Mouse (Mus musculus): Measurements from ENCODE around the gene Mettl14.
A peak's percentile ranks its signal among the peaks of the same experiment; 100 is the strongest.
"Not testable (repeated sequence)": the region's sequence is repeated elsewhere in the genome, so short reads cannot be mapped to it uniquely, and the experiment has no call there.

Mettl14 gene

DNA sequence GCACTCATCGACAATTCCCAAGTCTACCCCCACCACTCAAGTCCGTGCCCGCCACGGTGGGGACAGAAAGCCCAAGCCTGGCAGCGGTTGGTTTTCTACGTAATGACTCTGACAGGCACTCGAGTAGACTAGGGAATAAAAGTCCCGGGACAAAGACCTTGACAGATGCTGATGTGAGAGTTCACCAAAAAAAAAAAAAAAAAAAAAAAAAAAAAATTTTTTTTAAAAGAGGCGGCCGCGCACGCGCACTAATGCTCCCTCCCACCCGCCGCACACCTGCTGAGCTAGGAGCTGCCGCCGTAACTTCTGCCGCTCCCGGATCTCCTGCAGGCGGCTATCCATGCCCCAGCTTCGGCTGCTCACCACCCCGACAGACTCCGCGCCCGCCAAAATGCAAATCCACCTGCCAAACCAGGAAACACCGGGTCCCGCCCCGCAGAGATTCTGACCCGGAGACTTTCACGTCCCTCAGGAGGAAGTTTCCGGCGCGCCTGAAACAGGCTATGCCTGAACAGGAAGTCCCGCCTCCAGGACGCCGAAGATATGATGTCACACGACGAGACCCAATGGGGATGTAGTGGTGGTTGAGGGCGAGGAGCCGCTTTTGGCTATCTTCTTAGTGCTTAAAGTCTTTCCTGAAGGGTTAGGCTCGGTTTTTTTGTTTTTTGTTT is at the start of gene Mettl14:
Gene Mettl14, minus strand, starts transcription at position 623 of the 671 bp plus-strand sequence.
- DNase-seq (ENCODE audit: low spot score): peak; percentile 99

DNA sequence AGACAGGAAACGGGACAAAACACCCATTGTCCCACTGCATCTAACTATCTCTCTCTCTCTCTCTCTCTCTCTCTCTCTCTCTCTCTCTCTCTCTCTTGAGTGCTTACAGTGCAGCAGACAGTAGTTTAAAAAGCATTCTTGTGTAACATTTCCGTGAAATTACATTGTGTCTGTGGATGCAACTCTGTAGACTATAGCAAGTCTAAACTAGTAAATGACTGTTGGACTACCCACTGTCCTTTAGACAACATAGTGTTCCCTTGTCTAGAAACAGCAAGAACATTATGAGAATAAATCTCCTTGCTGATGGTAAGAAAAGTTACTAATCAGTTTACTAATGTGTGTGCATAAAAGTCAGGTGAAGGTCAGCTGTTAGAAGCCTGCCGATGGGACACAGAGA is 47.5 kb upstream of the Mettl14 start:
- no peak for DNase-seq (ENCODE audit: low spot score)

DNA sequence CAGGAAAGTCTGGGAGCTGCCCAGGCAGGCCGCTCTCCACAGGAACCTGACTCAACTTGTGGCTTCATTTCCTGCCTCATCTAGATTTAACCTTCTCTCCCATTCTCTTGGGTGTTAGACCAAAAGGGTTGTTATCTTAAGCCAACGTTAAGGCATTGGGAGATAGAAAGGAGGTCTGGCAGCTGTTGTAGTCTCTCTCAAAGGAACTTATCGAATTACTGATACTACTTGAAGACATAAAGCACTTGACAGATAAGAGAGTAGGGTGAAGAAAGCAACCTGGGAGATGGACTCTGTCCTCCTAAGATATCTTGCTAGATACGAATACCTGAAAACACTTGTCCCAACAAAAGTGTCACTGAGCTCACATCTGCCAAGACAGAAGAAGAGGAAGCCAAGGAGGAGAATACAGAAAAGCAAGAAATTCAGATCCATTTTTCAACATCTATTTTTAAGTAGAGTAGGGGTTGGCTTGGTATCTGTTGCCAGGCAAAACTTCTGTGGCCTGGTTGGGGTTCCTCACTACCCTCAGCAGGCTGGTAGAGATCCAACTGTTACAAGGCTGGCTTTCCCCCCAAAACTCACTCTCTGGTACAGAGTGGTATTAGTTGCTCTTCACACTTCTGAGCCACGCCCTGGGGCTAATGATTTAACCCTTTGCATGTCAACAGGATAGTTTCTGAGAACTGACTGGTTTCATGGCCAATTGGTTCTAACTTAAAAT is 46.2 kb upstream of the Mettl14 start:
- DNase-seq (ENCODE audit: low spot score): no peak

DNA sequence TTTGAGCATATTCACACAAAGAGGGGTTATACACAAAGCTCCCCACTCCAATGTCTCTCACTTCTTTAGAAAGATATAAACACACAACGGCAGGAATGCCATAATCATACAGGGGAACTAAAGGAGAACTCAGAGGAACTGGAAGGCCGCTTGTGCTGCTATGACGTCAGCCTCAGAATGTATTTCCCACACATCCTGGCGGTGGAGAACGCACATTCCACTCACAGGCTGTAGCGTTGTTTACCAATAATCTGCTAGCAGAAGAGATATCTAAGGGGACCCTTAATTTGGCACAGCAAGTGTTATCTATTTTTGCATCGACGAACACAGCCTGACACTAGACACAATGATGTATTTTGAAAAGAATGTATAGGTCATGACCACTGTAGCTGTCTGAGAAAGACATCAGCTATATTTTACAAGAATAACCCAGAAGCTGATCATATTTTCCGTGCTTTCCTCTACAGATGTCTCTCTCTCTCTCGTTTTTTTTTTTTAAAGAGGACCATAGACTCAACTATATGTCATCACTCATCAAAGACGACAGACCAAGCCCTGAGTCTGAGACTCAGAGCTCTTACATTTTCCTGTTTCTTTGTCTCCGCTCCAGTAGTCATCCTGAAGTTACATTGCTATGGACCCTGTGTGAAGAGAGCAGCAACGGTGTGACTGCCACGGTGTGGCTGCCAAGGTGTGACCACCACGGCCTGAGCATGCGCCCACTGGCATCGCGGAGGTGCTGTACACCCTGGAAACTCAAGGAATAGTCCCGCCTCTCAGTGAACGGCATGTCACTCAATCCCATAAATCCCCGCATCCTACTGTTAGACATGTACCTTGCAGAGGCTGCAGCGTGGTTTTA is 43.9 kb upstream of the Mettl14 start:
- DNase-seq (ENCODE audit: low spot score): no peak

DNA sequence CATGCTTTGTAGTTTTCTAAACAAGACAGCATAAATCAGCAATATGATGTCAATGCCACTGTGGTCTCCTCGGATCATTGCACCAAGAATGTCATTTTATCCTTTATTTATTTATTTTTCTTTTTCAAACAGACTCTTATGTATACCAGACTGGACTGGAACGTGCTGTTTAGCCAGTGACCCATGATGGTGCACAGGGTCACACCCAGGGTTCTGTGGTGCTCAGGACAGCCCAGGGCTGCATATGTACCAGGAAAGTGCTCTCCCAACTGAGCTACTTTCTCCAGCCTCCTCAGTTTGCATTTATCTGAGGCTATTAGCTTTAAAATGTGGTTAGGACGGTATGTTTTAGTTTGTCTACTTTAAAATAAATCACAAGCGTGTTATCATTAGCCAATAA is 42.1 kb upstream of the Mettl14 start:
- DNase-seq (ENCODE audit: low spot score): no peak

DNA sequence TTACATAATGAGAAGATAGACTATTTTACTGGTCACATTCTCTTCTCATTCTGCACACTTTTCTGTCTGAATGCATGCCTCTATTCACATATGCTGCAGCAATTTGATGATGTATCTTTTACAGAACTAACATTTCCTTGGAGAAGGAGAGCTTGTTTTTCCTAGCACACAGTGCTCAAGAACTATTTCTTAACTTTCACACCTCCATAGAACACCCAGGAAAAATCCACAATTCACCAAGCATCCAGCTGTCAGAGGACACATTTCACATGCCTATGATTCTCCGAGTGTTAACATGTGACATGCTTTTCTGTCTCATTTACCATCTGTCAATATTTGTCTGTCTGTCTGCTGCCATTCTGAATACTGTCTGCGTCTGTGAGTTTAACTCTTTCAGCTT is 39.7 kb upstream of the Mettl14 start:
- no peak for DNase-seq (ENCODE audit: low spot score)

DNA sequence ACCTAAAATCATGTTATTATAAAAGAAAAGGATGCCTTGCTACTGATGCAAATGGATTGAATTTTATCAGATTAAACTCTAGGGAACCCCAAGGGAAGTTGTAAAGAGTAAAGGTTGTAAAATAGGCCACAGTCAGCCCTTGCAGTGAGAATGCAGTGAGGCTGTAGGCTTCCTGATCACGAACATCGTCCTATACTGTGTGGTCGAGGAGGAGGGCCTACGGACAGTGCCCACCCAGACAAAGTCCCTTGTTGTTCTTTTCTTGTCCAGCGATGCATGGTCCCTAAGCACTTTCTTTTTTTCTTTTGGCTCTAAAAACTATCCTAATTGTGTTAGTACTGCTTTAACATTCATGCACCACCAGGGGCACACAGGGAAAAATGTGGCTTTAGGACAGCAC is 27.3 kb upstream of the Mettl14 start:
- DNase-seq (ENCODE audit: low spot score): no peak

DNA sequence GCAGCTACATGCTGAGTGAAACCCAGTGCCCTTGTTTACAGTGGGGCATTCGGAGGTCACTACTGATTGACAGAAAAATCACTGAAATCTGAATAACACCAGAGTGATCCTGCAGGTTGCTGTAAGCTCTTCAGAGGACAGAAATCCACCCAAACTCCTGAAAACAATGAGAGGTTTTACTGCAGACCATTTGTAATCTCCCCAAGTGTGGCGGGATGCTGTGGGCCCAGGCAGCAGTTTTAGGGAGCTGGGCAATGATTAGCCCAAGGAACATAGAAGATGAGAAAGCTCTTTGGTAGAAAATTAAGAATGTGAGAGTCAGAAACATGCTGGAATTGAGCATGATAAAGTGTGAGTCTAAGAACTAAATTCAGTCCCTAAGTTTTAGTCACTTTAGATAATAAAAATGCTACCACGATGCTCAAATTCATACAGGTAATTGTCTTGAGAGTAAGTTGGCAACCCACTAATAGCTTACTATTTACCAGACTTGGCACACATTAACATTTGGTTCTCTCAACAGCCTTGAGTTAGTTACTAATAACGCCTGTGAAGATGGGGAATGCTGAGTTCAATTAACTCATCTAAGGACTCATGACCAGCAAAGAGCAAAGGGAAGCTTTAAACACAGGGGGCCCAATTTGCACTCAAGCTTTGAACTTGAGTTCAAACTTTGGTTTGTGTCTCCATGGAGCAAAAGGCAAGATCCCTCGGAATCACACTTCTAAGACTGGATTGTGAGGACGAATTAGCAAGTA is 26.1 kb upstream of the Mettl14 start:
- DNase-seq (ENCODE audit: low spot score): no peak

DNA sequence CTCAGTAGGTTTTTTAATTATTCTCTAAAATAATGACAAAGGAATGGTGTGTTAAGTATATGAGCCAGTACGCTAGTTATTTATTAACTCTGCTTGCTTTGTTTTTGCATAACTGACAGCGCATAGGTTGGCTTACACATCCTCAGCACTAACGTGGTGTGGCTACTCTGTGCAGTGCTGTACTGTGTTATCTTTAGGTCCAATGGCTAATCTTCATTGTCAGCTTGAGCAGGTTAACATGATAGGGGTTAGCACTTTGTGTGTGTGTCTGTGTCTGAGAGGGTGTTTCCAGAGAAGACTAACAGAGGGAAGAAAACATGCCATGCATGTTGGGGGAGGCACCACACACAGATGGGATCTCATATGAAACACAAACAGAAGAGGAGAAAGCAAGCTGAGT is 19.0 kb upstream of the Mettl14 start:
- no peak for DNase-seq (ENCODE audit: low spot score)

DNA sequence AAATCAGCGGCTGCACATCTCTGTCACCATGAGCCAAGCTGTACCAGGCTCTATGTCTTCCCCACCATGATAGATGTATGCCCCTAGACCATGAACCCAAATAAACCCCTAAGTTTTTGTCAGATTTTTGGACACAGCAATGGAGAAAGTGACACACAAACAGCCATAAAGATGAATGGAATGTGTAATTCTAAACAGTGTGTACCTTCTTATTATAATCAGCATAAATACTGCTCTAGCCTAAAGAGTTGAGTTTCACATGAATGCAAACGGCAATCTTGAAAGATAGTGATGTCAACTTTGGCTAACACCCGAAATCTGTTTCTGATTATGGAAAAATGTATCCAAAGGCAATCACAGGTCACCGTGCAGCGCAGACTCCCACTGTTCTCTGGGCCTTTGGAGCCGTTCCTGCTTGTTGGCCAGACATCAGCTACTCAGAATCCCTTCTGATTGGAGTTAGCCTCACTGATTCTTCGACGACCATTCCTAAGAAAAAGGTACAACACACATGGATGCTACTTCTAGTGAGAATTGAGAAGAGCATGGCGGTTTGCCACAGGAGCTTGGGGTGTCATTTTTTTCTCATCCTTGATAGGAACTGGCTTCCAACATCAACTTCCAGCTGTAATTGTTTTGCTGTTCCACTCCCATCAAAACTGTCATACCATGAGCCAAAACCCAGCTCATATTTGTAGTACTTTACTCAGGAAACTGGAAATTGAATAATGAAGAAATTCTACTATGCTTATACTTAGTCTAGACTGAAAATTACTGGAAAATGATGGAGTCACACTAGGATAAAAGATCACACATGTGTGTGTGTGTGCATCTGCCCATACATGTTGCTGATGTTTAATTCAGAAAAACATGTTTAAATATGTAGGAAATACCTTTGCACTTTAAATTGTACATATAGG is 11.9 kb upstream of the Mettl14 start:
- DNase-seq (ENCODE audit: low spot score): peak; percentile 41

DNA sequence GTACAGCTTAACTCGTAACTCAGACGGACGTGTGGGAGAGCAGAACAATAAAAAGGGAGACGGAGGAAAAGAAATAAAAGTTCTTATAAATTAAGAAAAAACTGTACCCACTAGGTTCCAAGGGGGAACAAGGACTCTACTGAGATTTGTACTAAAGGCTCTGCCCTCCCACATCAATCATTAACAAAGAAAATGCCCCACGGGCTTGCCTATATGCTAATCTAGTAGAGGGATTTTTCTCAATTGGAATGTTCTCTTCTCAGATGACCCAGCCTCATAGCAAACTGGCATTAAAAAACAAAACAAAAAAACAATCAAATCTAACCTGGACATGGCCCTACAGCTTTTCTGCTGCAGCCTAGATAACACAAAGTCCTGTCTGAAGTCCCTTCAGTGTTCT is 9.7 kb upstream of the Mettl14 start:
- DNase-seq (ENCODE audit: low spot score): no peak

DNA sequence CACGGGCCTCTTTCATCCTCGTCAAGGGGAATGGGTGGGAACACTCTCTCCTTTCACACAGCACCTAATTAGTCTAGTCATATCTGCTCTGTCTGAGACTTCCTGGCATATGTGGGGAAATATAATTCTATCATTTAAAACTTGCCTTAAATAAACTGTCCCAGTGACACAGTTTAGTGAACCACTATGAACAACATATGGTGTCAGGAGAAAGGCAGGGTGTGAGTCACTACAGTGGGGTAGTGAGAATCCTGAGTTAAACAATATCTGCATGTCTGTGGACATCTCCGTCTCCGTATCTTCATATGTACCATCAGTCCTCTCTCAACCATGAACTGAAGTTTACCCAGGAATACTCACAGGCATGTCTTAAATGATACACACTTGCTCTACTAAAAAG is 5.3 kb upstream of the Mettl14 start:
- DNase-seq (ENCODE audit: low spot score): no peak

DNA sequence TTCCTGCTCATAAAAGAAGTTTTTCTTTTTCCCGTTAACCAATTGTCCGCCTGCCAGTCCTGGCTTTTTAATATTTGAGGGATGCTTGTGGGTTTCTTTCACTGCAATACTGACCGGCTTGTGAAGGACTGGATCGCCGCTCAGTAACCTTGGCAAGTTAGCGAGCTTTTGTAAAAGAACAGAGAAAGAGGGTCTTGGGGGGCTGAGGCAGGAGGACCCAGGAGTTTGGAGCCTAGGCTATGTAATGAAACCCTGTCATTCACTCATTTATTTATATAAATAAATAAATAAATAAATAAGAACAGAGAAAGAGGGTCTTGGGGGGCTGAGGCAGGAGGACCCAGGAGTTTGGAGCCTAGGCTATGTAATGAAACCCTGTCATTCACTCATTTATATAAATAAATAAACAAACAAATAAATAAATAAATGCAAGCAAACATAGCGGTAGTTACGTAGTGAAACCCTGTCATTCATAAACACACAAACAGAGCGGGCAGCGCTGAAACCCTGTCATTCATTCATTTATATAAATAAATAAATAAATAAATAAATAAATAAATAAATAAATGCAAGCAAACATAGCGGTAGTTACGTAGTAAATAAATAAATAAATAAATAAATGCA is 361 bp upstream of the Mettl14 start:
- DNase-seq (ENCODE audit: low spot score): not testable (repeated sequence)

DNA sequence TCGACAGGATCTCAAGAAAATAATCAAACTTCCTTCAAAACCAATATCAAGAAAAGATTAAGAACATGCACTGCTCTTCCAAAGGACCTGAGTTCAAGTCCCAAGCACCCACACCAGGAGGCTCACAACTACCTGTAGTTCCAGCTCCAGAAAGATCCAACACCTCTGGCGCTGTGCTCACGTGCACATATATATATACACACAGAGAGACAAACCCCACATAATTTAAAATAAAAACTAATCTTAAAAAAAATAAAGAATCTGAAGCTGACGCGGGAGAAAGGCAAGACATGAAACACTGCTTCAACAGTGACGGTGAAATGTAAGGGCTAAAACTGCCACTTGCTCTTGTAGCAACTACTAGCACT is 806 bp downstream of the Mettl14 start:
- DNase-seq (ENCODE audit: low spot score): no peak

DNA sequence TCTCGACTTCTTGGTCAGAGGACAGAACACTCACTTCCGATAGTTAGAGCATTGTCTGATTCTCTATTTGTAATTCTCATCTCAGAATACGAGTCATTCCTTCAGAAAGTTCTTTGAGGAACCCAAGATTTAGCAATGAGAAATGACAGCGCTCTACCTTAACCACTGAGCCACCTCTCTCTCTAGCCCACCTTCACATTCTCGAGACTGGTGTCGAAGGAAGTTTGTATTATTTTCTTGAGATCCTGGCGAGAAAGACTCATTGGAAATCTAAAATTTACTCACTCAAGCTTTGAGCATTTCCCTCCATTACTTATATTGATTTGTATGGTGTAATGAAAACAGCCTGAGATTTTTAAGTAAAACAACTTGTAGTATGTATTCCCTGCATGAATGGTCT is 1.5 kb downstream of the Mettl14 start:
- DNase-seq (ENCODE audit: low spot score): no peak

DNA sequence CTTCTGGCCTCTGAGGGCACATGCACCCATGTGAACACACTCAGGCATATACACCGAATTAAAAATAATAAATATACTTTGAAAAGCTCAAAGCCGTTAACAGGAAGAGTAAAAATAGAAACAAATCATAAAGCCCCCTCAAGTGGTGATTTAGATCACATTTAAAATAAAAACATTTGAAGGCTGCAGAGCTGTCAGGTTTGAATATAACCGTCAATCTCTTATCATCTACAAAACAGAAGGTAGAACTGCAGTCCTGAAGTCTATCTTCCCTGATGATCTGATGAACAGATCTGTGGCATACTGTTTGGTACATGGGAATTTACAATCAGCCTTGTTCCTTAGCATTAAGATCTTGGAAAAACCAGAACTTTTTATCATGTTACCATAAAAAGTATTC is 9.3 kb downstream of the Mettl14 start:
- DNase-seq (ENCODE audit: low spot score): no peak

DNA sequence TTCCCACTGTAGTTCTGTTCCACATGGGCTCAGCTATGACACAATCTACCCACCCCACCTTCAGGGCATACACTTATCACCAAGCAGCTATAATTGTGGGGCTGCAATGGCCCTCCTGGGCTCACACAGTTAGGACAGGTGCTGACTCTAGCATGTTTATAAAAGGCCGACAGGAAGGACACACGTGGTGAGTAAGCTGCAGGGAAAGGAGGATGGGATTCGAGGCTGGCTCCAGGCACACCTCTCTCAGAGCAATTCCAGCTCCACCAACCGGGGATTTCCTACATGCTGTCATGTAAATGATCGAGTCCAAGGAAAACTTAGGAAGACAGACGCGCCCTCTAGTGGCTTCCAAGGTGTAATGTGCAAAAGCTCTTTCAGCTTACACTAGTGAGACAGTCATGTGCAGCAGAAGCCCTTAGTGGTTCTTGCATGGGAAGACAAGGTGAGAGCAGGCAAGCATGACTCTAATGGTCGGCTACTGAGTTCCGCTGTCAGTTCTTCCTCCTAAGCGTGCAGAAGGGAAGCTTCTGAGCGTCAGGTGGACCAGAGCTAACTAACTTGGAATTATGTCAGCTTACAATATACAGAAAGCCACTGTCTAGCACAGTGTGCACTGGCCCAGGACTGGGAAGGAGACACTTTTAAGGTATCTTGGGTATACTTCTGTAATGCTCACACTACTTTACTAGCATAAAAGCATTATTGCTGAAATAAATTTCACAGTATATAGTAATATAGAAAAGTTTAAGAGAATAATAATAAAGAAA is 14.0 kb downstream of the Mettl14 start:
- DNase-seq (ENCODE audit: low spot score): peak; percentile 75

DNA sequence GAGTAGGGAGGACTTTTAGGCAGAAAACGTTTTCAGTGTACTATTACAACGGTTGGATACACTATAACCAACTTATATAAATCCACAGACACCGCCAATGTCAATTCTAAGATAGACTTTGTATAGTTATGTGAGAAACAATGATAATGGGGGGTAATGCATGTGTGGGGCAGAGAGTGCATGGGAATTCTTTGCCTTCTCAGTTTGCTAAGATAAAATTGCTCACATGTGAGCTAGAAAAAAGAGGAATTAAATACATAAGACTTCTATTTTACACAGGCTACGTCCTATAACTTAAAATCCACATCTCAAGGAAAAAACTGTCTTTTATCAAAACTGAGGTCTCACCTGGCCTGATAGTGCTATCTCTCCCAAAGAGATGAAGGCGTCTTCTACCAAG is 15.0 kb downstream of the Mettl14 start:
- DNase-seq (ENCODE audit: low spot score): no peak

DNA sequence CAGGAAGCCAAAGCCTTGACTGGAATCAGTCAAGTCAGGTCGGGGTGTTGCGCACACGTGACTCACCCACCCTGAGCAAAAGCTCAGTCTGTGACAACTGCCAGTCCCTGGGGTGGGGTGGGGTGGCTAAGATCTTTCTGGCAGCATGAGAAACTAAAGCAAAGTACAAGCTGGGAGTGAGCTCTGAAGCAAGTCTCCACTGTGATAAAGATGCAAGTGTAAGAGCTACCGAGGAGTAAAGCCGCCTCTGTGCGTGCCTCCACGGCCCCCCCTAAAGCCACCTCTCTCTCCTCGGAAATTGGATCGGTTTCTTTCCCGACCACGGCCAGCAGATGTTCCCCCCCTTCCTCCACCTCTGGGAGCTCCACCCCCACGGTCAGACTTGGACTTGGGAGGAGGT is 16.7 kb downstream of the Mettl14 start:
- no peak for DNase-seq (ENCODE audit: low spot score)

DNA sequence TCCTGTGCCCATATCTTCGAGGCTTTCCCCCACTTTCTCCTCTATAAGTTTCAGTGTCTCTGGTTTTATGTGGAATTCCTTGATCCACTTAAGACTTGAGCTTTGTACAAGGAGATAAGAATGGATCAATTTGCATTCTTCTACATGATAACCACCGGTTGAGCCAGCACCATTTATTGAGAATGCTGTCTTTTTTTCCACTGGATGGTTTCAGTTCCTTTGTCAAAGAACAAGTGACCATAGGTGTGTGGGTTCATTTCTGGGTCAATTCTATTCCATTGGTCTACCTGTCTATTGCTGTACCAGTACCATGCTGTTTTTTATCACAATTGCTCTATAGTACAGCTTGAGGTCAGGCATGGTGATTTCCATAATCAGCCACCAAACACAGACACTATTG is 19.1 kb downstream of the Mettl14 start:
- DNase-seq (ENCODE audit: low spot score): not testable (repeated sequence)

Data from adipocyte (in vitro differentiated cells).